Mouse (Mus musculus) ES-E14 (cell line): ENCODE data around the gene Fndc1.

Experiments
- CHD2 ChIP-seq: IDR thresholded peaks from 2 replicates; pipeline ENCODE4 v1.6.1; 2014; ENCODE audit warnings: mild to moderate bottlenecking, low read depth, low read length, inconsistent platforms
- HCFC1 ChIP-seq: IDR thresholded peaks from 2 replicates; pipeline ENCODE4 v1.6.1; 2012; ENCODE audit warnings: low read length, inconsistent platforms, borderline replicate concordance; ENCODE audit not compliant: insufficient read depth
- ZC3H11A ChIP-seq: IDR thresholded peaks from 2 replicates; pipeline ENCODE4 v1.6.1; 2012; ENCODE audit warnings: low read depth, mild to moderate bottlenecking, inconsistent platforms, low read length, borderline replicate concordance

- TF ChIP-seq CHD2 (no peak), HCFC1 (no peak), ZC3H11A (no peak)
Measured at GRCm38 (mm10) chr17:7795584-7795983, 31.5 kb downstream of the Fndc1 start.
